Mouse (Mus musculus) cerebellum, adult 9-11 months (tissue): ENCODE measurements at regions not wholly inside any gene's neighbourhood (a gene's known extent, or its start where the extent isn't known, plus 50 kb on each side); places are given as distances from the start of the nearest gene placed in this dataset.
"Not testable (repeated sequence)": the region's sequence is repeated elsewhere in the genome, so short reads cannot be mapped to it uniquely, and the experiment has no call there.

Experiments used
- DNase-seq: peaks from one replicate; pipeline ENCODE4 v3.0.0; 2022

- not testable (repeated sequence) for DNase-seq
Measured at GRCm38 (mm10) chrX:14792261-14792660, 581.3 kb downstream of the H2al1n start.

- DNase-seq = no peak
Measured at GRCm38 (mm10) chrX:14835862-14836261, 624.9 kb downstream of the H2al1n start.

- peak; percentile 44 for DNase-seq
Measured at GRCm38 (mm10) chrX:14839740-14840419, 628.9 kb downstream of the H2al1n start.

- no peak for DNase-seq
Measured at GRCm38 (mm10) chrX:14840420-14840757, 629.4 kb downstream of the H2al1n start.

GRCm38 (mm10) chrX:14845353-14845752 lies 634.4 kb downstream of the H2al1n start:
- no peak for DNase-seq

- DNase-seq = peak; percentile 81
Measured at GRCm38 (mm10) chrX:14884612-14885011, 673.7 kb downstream of the H2al1n start.
